ENCODE assay signal across 8 mouse cellular contexts in genomic region chr7:45333431-45333982, GRCm38 (mm10). TPM values are rescaled to one million over a fixed set of nuclear protein-coding genes. Genes with fewer than 3 reads are reported as not detected.
DNase-seq lines count a peak whose midpoint lies in the region; ATAC-seq and TF ChIP-seq lines count a peak whose summit lies in the region.

Gene Trpm4, minus strand, starts transcription at chr7:45333780.

- TF ChIP-seq CTCF in Patski (IDR thresholded peaks at IDR 0.05) = no peak
- TF ChIP-seq CTCF in left cerebral cortex, adult 2 months (IDR thresholded peaks at IDR 0.05) = no peak

- H3K4me2 ChIP-seq in hindbrain, embryonic 13.5 days = peak within 1 kb of the TSS; percentile 93

- H3K27ac ChIP-seq in hindbrain, embryonic 13.5 days = peak within 1 kb of the TSS; percentile 55
- H3K27ac ChIP-seq in left cerebral cortex, adult 2 months = peak within 1 kb of the TSS; percentile 89
- H3K27ac ChIP-seq in macrophage = no peak within 1 kb of the TSS

- in situ Hi-C loops in Patski (cut with MboI; ENCODE audit: low pct_unique_long_range_greater_than_20kb) = no loop called here

- under 1% methylated on average over 38 of the region's 38 CpGs for WGBS in hindbrain, embryonic 13.5 days
- under 1% methylated on average over 38 of the region's 38 CpGs for WGBS in macrophage (ENCODE audit: missing documents)

- H3K36me3 ChIP-seq in hindbrain, embryonic 13.5 days = no peaks in the 10 kb centered on the region
- no peaks in the 10 kb centered on the region for H3K36me3 ChIP-seq in macrophage (ENCODE audit: inconsistent target)

- POLR2A ChIA-PET in Patski (lab: Charles Lee) = interaction anchor here (0.6 to 1.1 kb wide), 2 partner anchors 18 to 33 kb away, joined by 3 read pairs; no protein-coding TSS in a partner anchor

- H3K79me2 ChIP-seq in macrophage (ENCODE audit: inconsistent target) = no peaks in the 10 kb centered on the region

- DNase-seq in Patski (ENCODE audit: low read depth, low spot score) = no peak
- DNase-seq in cerebellum, postnatal 14 days = peak; percentile 74 to 76
- DNase-seq in frontal cortex, postnatal 36 days (ENCODE audit: low spot score in 2 of 2) = peak; percentile 77 to 78
- peak; percentile 69 to 80 for DNase-seq in left cerebral cortex, adult 2 months (ENCODE audit: extremely low spot score in 1 of 2, low spot score in 2 of 2)
- peak; percentile 67 to 68 for DNase-seq in right cerebral cortex, adult 2 months (ENCODE audit: low spot score in 2 of 2)
- DNase-seq in urinary bladder, postnatal 14 days (ENCODE audit: low spot score) = peak; percentile 95

- H3K27me3 ChIP-seq in Patski = no peaks in the 10 kb centered on the region
- H3K27me3 ChIP-seq in hindbrain, embryonic 13.5 days = peaks cover 36% of the 10 kb centered on the region

- H3K4me3 ChIP-seq in hindbrain, embryonic 13.5 days = peak within 1 kb of the TSS; percentile 57
- H3K4me3 ChIP-seq in left cerebral cortex, adult 2 months = peak within 1 kb of the TSS; percentile 71
- peak within 1 kb of the TSS; percentile 49 for H3K4me3 ChIP-seq in macrophage (ENCODE audit: inconsistent target)

- intact Hi-C loops in left cerebral cortex, adult 2 months (cut with DNase I) = no loop called here

- no peaks in the 10 kb centered on the region for H3K9me3 ChIP-seq in hindbrain, embryonic 13.5 days

- H3K9ac ChIP-seq in hindbrain, embryonic 13.5 days = peak within 1 kb of the TSS; percentile 77

- peaks cover 34% of the 10 kb centered on the region for H3K4me1 ChIP-seq in hindbrain, embryonic 13.5 days (replicated peaks)

- CTCF ChIA-PET in Patski (lab: Charles Lee) = no interaction called here

- peak; percentile 37 for ATAC-seq in Patski
- ATAC-seq in hindbrain, embryonic 13.5 days (ENCODE audit: low FRiP score) = peak; percentile 63

RNA-seq across cellular contexts. Expression of gene Trpm4, which starts in this region (rescaled TPM):
- polyA plus RNA-seq in Patski (2021) (15.0 TPM), macrophage (2018) (4.2 to 6.1 TPM (median 4.7 TPM) in 3 replicates)
- 7.3 and 8.9 TPM in 2 replicates for polyA plus RNA-seq in hindbrain, embryonic 13.5 days (2015; fragmentation: Nextera tagmentation; extraction: Ambion mirVana)
- total RNA-seq in left cerebral cortex, adult 2 months (2021) = 10 to 100 TPM; 18.5 to 24.6 TPM
- total RNA-seq in macrophage (2018; cell fraction: chromatin; rRNA removed) = 100 to 1,000 TPM in 7 of 26 experiments, 10 to 100 TPM in 19; 28.3 to 512 (median 67.8) TPM
- 10 to 100 TPM in 2 of 26 experiments, 1 to 10 TPM in 24; 3.7 to 17.2 (median 6.1) TPM for total RNA-seq in macrophage (2018; cell fraction: cytosol; rRNA removed)
- total RNA-seq in macrophage (2018; cell fraction: nucleus; rRNA removed) = 100 to 1,000 TPM in 3 of 26 experiments, 10 to 100 TPM in 22, 1 to 10 TPM in 1; 9.4 to 172 (median 35.4) TPM
